Mouse (Mus musculus) WW6 (cell line): ENCODE data around the gene Tmed4.
"Not testable (repeated sequence)": the region's sequence is repeated elsewhere in the genome, so short reads cannot be mapped to it uniquely, and the experiment has no call there.

Experiments
- DNase-seq: peaks from one replicate; pipeline ENCODE4 v3.0.0-alpha.2; 2013; ENCODE audit warnings: low read depth, low spot score

The Tmed4 gene

DNA sequence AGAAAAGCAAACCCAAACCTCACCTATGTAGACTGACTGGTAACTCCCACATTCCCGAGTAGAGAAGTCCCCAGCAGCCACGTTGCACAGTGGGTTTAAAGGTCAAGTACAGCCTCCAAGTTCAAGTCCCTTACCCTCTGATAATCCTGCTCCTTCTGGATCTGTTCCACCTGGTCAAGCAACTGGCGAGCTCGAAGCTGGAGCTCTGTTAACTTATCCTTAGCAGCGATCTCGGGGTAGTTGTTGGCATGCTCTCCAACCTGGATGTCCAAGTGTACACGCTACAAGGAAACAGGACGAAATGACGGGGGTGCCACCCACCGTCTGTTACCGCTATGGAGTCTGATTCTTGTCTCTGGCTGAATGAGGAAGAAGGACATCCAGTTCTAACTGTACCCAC is 1.1 kb downstream of the Tmed4 start:
- no peak for DNase-seq

DNA sequence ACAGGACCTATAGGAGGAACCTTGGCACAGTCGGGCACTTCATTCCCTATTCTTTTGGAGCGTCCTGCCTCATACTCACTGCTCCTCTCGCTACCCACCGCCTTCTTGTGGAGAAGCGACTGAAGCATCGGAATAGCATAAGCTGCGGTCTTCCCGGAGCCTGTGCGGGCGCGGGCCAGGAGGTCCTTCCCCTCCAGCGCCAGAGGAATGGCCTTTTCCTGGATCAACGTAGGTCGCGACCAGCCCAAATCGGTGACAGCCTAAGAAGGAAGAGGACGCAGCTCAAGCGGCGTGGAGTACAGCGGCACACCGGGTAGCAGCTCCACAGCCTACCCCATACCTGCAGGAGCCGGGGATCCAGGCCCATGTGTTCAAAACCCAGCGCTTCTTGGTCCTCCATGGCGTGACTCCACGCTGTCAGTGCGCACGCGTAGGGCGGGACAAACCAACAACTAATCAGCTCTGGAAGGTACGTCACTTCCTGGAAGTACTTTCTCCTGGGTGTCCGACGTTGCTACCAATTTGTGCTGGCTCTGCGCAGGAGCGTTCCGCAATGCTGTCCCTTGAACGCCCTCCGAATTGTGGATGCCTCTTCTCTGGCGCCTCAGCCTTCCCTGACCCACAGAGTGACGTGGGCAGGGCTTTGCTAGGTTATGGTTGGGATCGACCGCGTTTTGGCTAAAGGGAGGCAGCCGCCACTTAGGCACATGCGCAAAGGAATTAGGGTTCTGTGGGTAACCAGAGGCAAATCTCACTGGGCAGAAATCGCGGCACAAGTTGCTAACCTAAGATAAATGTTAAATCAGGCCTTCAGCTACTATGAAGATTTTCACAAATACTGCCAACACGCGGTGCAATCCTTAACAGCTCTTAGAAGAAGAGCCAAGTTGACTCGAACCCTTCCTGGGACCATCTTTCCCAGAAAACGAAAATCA is 7.1 kb downstream of the Tmed4 start, which contains the start of gene Ddx56:
TSS of gene Ddx56 (minus strand) at position 453 of the 935 bp plus-strand sequence.
- DNase-seq, result peak; percentile 96

DNA sequence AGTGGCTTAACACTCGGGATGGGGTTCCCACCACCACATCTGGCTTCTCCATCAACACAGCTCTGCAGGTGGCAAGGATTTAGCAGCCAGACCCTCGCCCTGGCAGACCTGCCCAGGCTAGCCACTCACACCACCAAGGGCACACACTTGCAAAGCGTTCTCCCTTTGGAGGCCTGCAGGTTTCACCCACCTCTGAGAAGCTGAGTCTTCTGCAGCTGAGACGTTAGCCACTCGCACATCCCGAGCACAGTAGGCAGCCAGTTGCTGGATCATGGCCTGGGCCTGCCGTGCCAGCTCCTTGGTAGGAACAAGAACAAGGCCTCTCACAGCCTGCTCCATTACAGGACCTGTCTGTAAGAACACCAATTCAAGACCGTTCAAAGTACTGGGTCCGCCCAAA is 8.0 kb downstream of the Tmed4 start:
- DNase-seq, result no peak

DNA sequence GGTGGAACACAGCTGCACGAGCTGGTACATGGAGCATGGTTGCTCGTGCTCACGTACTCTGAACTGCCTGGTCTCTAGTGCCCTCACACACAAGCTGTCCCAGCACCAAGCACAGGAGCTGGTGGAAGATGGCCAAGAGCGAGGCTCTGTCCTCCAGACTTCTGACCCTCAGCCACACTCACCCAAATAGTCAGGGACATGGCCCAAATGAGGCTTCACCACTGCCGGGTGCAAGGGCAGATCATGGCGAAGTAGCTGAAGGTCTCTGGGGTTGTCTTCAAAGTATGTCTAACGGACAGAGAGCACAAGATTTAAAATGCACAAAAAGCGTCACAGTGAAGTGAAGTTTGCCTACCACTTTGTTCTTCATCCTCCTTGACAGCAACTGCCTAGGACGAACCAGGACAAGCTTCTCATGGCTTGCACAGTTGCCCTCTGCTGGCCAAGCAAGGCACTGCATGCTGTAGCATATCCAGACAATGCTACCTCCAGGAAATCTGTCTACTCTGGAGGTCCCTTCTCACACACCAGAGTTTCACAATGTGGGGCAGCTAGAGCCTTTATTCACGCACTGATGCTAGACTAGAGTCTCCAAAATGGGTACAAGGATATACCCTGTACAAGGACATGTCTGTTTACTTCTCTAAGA is 13.1 kb downstream of the Tmed4 start:
- DNase-seq, result peak; percentile 67

DNA sequence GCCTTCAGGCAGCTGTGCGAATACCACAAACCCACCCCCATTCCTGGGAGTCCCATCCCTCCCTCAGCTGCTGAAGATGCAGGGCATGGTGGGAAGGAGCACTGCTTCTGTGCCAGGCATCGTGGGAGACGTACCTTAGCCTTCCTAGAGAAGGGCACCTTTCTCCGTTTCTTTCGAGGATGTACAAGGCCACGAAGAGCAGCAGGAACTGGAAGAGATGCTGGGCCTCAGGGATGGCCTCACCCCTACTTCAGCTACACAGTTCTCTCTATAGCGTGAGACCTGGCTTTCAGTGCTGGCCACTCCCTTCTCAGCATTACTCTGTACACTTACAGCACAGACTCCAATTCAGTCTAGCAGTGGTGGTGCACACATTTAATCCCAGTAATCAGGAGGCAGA is 15.3 kb downstream of the Tmed4 start:
- DNase-seq, result no peak

DNA sequence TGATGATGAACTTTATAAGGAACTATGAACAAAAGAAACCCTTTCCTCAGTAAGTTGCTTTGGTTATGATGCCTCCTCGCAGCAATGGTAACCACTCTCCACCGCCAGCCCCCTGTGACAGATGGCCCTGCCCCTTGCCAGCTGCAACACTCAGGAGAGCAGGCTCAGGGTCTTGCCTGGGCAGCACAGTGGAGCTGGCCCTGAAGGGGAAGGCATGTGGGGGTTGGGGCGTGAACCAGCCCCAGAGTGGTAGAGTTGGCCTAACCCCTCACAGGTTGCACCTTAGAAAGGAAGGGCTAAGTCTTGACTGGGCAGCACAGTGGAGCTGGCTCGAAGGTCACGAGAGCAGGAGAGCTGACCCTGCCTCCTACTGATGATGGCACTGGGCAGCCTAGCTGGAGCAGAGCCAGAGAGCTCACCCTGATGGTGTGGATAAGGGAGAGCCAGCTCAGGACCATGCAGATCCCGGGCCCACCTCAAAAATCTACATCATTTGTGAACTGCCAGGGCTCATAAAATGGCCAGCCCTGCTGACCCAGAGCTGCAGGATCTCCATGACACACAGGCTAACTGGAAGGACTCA is 18.1 kb downstream of the Tmed4 start:
- DNase-seq, result no peak

DNA sequence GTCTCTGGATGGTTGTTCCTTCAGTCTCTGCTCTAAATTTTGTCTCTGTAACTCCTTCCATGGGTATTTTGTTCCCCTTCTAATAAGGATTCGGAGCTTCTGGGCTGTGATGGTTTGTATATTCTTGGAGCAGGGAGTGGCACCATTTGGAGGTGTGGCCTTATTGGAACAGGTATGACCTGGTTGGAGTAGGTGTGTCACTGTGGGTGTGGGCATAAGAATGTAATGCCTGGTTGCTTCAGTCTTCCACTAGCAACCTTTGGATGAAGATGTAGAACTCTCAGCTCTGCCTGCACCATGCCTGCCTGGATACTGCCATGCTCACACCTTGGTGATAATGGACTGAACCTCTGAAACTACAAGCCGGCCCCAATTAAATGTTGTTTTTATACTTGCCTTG is 20.1 kb downstream of the Tmed4 start:
- not testable (repeated sequence) for DNase-seq

DNA sequence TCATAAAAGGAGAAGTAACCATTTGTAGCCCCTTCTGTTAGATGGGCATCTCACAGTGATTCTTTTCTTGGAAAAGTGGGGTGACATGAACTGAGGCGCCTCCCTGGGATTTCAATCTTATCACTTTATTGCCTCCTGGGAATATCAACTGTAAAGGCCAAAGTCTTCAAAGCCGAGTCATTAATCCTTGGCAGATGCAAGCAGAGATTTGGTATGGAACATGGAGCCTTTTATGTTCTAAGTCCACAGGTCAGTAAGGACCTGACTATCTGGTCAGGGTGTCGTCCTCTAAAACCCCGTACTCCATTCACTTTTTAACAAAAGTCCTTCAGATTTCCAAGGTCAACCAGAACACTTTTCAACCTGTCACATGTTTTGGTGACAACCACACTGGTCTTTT is 21.8 kb downstream of the Tmed4 start:
- DNase-seq, result no peak

DNA sequence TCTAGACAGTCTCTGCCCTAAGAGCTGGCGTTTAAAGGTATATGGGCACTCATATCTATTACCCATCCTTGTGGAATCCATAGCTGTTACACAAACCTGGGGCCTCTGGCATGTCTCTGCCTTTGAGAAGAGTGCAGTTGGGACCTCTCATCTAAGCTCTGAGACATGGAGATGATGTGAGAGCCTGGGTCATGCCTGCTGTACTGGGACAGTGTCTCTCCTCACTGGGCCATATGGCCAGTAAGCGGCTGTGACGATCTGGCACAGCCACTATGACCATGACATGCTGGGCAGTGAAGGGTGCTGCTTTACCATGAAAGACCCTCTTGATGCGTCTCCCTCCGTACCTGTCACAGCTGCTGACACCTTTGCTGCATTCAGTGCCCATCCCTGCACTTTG is 22.4 kb downstream of the Tmed4 start:
- DNase-seq, result no peak

DNA sequence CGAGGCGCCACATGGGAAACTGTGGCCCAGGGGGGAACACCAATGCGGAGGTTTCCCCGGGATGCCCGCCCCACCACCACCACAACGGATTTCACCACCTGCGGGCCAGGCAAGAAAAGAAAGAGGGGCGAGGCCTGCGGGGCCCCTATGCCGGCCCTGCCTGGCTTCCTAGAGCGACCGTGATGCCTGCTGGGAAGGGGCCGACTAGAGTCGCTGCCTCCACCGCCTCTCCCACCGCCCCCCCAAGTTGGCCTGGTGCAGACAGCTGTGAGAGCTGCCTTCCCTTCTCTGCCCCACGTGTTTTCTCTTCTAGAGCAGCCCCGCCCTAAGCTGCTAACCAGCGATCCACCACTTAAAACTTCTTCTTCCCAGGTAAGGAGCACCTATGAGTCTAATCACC is 30.0 kb downstream of the Tmed4 start:
- DNase-seq, result no peak

DNA sequence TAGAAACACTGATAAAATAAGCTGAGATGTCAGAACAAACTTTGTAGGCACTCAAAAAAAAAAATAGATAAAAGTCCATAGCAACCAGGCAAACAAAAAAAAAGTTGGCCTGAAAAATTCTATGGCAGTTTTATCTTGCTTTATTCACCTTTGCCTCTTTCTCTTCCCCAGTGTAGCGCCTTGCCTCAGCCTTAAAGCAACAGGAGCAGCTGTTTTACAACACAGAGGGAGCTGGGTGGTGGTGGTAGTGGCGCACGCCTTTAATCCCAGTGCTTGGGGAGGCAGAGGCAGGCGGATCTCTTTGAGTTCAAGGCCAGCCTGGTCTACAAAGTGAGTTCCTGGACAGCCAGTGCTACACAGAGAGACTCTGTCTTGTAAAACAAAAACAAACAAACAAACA is 41.6 kb downstream of the Tmed4 start:
- no peak for DNase-seq

DNA sequence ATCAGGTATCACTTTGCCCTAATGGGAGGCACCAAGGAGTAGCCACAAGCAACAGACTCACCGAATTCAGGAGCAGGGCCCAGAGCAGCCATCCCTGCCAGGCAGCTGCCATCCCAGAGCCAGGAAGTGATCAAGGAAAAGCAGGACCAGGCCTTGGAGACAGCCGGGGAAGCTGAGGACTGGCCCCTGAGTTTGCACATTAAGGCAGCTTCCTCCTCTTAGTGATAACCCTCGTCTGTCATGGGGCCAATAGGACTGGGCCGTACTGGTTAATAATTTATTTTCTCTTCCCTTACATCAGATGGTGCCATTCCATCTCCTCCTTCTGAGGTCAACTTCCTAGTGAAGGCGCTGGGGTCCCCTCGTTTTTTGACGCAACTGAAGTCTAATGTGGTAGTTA is 44.7 kb downstream of the Tmed4 start, which contains the start of gene Npc1l1:
TSS of gene Npc1l1 (minus strand) at position 132 of the 400 bp plus-strand sequence.
- DNase-seq, result no peak

DNA sequence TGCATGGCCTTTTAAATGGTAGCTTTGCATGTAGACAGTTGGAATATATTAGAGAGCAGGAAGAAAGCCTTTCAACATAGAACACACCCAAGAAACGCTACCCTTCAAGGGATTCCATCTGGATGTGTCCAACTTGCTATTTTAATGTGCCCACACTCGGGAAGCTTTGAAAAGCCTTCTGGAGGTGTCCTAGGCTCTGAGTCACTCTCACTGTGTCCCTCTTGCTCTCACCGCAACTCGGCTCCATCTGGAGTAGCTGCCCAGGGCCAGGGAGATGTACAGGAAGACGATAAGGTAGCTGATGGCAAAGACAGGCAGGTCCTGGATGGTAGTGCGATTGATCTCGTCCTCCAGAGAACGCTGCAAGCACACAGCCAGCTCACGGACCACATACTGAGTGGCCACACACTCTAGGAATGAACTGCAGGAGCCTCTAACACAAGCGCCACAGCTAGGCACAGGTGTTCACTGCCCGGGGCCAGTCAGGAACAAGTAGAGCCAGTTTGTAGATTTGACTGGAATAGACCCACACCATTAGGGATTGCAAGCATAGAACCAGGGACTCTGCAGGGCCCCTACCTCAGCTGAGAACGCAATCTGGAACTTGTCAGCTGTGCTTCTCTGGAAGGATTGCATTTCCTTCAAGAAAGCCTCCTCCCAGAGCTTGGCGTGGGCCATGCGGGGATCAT is 50.0 kb downstream of the Tmed4 start:
- no peak for DNase-seq

DNA sequence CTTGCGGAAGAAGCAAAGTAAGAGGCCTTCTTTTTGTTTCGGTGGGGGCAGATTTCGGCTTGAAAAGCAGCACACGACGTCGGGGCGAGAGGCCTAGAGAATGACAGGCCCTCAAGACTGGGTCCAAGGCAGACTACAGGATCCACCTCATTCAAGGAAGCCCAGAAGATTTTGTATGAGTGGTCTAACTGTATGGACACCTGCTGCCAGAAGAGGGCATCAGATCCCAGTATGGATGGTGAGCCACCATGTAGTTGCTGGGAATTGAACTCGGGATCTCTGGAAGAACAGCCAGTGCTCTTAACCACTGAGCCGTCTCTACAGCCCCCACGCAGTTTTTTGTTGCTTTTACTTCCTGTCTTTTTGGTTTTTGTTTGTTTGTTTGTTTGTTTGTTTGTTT is 52.5 kb downstream of the Tmed4 start:
- no peak for DNase-seq
